Mouse (Mus musculus) embryonic stem cell, embryonic (primary cell): Measurements from ENCODE around the gene Pacs2.

Source experiments
- CTCF ChIA-PET, 4 experiments: fragments of 300-600 bp in 2 of 4; fragments of 350-600 bp in 2 of 4; sonication (Branson Sonifier 250); formaldehyde crosslinking; loops; one replicate each; lab custom pipeline; 2022; ENCODE audit warnings: inconsistent platforms in 2 of 4; lab: Charles Lee
- POLR2A ChIA-PET, 4 experiments: fragments of 300-600 bp in 2 of 4; fragments of 350-600 bp in 2 of 4; sonication (Branson Sonifier 250); formaldehyde crosslinking; loops; one replicate each; lab custom pipeline; 2022; ENCODE audit warnings: antibody characterized with exemption in 4 of 4, inconsistent platforms in 1 of 4; lab: Charles Lee

Pacs2 gene

DNA sequence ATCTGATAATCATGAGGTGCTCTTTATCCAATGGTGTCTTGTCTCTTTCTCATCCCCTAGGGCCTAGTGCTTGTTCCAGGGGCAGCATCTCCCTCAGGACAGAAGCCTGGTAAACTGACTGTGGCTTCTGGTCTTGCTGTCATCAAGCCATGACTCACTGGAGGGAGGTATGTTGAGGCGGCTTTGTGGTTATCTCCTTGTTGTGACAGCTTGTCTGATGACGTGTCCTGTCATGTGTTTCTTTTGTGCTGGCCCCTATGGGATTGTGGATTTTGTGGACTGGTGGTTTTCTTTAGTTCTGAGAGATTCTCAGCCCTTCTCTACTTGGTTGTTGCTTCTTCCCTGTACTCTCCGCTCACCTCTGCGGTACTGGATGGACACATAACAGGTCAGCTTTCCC lies 8.8 kb downstream of the Pacs2 start:
- POLR2A ChIA-PET = interaction anchor here in 1 of 4 experiments (1.3 kb wide), 1 partner anchor 13 kb away, joined by 3 read pairs; no protein-coding TSS in a partner anchor
- CTCF ChIA-PET = interaction anchor here in 1 of 4 experiments (0.6 kb wide), 1 partner anchor 65 kb away, joined by 7 read pairs; no protein-coding TSS in a partner anchor

DNA sequence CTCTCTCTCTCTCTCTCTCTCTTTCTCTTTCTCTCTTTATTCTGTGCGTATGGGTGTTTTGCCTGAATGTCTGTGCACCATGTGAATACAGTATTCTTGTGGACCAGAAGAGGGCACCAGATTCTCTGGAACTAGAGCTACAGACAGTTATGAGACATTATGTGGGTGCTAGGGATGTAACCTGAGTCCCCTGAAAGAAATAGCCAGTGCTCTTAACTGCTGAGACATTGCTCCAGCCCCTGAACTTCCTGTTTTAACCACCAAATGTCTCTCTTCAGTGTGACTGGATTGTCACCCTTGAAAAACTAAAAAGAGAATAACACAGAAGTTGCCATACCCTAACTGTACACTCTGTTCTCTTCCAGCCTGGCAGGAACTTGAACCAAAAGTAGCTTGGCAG lies 12.2 kb downstream of the Pacs2 start:
- CTCF ChIA-PET = interaction anchor here (0.6 to 2.4 kb wide), 12 partner anchors 9 to 1300 kb away, joined by 3 to 10 read pairs (median 3); partner anchors contain the start of genes Tex22 (in 2 of the 4) and Crip2 (in 1 of the 4)

DNA sequence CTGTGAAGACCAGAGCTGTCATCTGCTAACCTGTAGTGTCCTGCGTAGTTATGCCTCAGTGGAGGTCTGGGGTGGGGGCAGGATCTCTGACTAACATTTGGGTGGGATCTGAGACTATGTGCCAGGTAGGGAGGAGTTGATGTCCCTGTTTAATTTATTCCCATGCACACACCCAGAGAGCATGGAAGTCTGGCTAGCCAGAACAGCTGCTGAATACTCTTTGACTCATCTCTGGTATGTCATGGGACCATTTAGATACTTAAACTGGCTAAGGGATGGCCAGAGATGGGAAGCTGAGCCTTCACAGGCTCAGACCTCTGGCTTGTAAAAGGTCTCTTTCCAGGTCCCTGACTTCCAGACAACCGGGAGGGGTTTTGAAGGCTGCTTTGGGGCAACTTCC lies 13.2 kb downstream of the Pacs2 start:
- ChIA-PET POLR2A (interaction anchor here in 2 of 4 experiments (1.1 to 1.3 kb wide), 3 partner anchors 11 to 47 kb away, joined by 3 read pairs; partner anchors contain the start of gene Tex22 (in 1 of the 2)), CTCF (interaction anchor here in 2 of 4 experiments (1.0 to 2.4 kb wide), 5 partner anchors 8 to 128 kb away, joined by 3 to 10 read pairs (median 3); partner anchors contain the start of gene Tex22 (in 1 of the 2))

More for the DNA sequence above, 12.2 kb downstream of the Pacs2 start:
- POLR2A ChIA-PET = interaction anchor here in 2 of 4 experiments (0.7 to 1.8 kb wide), 8 partner anchors 8 to 112 kb away, joined by 3 to 6 read pairs (median 4); partner anchors contain the start of gene Brf1 (in 1 of the 2)

DNA sequence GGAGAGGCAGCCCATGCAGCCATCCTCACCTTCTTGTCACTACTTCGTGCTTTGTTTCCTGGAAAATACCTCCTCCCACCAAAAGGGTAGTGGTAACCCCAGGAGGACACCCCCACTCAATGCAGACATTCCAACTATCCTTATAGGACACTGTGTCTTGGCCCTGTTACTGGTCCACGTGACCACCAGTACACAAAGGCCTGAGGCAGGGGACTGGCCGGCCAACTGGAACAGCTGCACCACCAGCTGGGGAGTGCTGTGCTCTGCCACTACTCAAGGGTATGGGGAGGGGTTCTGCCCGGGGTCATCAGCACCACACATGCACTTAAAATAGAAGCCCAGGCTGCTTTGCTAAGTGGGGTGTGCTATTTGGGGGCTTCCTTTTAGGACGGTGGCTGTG lies 13.8 kb downstream of the Pacs2 start:
- CTCF ChIA-PET = interaction anchor here in 1 of 4 experiments (1.7 to 2.4 kb wide), 2 partner anchors 17 to 46 kb away, joined by 4 to 10 read pairs; partner anchors contain the start of gene Tex22
- POLR2A ChIA-PET = interaction anchor here in 3 of 4 experiments (0.6 to 1.7 kb wide), 7 partner anchors 12 to 76 kb away, joined by 3 to 7 read pairs (median 3); partner anchors contain the start of genes Brf1 (in 1 of the 3) and Tex22 (in 1 of the 3)

DNA sequence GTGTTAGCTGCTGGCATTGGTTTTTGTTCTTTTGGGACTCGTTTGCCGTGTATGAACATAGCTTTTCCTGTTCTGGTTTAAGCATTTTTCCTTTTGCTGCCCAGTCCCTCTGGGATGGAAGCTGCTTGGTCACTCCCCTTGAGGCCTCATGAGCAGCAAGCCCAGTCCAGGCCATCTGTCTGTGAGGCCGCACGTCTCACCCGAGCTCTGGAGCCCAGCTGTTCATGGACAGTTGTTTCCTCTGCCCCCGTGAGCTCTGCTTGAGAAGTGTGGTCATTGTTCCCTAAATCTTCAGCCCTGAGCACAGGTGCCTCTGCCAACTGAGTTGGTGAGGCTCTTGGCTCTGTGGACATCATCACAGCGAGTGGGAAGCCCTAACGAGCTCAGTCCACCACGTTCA lies 14.6 kb downstream of the Pacs2 start:
- CTCF ChIA-PET = interaction anchor here in 3 of 4 experiments (0.8 to 1.7 kb wide), 4 partner anchors 16 to 72 kb away, joined by 3 to 4 read pairs (median 4); partner anchors contain the start of gene Tex22 (in 1 of the 3)
- POLR2A ChIA-PET = interaction anchor here (0.6 to 1.7 kb wide), 11 partner anchors 10 to 76 kb away, joined by 3 to 7 read pairs (median 3); partner anchors contain the start of genes Brf1 (in 1 of the 4) and Tex22 (in 1 of the 4)

DNA sequence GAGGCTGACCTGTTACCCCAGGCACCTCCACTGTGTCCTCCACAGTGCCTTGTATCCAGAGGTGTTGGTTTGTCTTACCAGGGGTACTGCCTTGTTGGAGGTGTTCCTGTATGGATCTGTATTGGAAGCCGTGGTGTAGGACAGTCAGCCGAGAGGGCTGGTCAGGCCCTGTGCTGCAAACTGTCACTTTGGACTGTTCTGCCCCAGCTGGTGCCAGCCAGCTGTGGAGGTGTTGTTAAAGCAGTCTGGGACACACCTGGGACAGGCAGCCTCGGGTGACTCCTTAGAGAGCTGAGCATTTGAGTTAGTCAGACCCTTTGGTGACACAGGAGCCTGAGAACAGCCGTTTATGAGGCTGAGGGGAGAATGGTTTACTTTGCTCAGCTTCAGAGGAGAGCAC lies 15.7 kb downstream of the Pacs2 start:
- ChIA-PET CTCF (interaction anchor here in 2 of 4 experiments (1.2 to 1.7 kb wide), 2 partner anchors 44 to 45 kb away, joined by 3 to 4 read pairs; partner anchors contain the start of gene Tex22 (in 2 of the 2)), POLR2A (no interaction called here)

DNA sequence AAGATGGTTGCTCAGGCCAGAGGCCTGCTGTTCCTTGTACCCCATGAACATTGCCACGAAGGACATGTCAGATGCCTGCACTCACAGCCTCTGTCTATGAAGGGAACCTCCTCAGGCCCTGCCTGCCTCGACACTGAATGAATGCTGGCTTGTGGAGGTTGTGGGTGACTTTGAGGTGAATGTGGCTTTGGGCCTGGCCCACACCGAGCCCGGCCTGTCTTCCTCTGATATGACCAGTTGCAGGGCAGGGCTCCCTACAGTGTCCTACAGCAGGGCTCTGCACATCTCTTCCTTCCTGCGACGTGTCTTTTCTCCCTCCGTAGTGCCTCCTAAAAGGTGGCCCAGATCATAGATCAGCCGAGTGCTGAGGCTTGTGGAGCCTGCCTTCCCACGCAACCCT lies 16.7 kb downstream of the Pacs2 start:
- CTCF ChIA-PET = interaction anchor here in 1 of 4 experiments (1.2 kb wide), 1 partner anchor 43 kb away, joined by 3 read pairs; the partner anchor contains the start of gene Tex22
- POLR2A ChIA-PET = no interaction called here

DNA sequence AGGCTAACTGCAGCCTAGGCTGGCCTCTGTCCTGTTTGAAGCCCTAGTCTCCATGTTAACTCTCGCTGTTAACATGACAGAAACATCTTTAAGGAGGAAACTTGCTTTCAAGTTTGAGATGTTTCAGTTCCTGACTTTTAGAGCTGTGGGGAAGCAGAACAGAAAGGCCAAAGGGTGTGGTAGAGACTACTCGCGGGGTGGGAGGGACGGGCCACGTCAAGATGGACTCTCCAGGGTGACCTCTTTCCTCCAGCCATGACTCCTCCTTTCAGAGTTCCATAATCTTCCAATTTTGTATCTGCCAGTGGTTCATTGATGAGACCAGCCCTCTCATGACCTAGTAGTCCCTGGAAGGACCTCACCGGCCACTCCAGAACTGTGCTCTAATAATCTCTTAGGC lies 17.1 kb downstream of the Pacs2 start:
- ChIA-PET CTCF (no interaction called here), POLR2A (no interaction called here)

DNA sequence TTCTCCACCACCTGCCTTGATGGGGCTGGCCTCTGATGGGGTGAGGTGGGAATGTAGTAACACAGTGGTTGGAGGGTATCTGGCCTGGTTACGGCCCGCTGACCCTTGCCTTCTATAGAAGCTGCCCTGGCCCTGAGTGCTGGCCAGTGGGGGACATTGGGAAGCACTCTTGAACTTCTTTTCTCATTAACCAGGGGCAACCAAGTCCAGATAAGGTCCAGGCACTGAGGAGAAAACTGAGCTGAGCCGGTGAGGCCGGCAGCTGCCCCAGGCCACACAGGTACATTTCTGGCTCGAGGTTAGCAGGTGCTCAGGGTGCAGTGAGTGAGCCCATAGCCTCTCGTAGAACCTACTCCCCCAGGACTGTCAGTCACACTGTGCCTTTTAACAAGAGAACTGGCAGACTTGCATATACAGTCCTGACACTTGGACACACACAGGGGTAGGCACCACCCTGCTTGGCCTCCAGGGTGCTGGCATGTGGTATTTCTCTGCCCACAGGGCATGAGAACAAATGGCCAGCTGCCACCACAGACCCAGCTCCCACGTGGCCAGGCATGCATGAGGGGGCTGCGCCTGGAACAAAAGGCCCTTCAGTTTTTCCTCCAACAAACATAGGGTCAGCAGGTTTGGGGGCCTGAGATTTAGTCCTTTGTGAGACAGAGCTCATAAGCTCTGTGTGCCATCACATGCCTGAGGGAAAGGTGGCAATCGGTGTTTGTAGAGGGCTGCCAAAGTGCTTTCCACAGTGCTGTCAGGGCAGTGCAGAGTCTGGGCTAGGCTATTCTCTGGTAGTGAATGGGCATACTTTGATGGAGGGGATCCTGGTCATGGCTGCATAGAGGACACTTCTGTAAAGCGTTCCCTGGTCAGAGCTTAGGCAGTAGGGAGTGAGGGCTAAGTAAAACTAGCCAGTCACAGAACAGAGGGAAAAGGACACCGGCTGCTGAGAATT lies 18.3 kb downstream of the Pacs2 start:
- ChIA-PET POLR2A (interaction anchor here in 1 of 4 experiments (0.6 kb wide), 1 partner anchor 91 kb away, joined by 3 read pairs; no protein-coding TSS in a partner anchor), CTCF (interaction anchor here in 1 of 4 experiments (0.9 to 1.3 kb wide), 2 partner anchors 40 to 42 kb away, joined by 3 to 4 read pairs; partner anchors contain the start of gene Tex22)

DNA sequence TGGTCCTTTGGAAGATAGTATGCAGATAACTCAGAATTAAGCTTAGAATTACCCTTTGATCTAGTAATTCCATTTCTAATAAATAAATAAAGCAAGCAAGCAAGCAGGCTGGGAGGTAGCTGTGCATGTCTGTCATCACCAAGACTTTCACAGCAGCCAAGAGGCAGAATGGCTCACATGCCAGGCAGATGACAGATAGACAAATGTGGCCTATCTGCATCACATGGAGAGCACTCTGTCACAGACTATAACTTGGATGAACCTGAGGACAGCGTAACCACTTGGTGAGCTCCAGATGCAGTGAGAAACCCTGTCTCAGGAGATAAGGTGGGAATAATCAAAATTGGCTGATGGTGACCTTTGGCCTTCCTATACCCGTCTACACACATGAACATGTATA lies 20.8 kb downstream of the Pacs2 start:
- POLR2A ChIA-PET = interaction anchor here in 2 of 4 experiments (0.6 to 1.9 kb wide), 7 partner anchors 9 to 288 kb away, joined by 3 to 6 read pairs (median 4); no protein-coding TSS in a partner anchor
- CTCF ChIA-PET = interaction anchor here in 2 of 4 experiments (0.9 to 1.0 kb wide), 2 partner anchors 16 to 51 kb away, joined by 3 read pairs; no protein-coding TSS in a partner anchor

DNA sequence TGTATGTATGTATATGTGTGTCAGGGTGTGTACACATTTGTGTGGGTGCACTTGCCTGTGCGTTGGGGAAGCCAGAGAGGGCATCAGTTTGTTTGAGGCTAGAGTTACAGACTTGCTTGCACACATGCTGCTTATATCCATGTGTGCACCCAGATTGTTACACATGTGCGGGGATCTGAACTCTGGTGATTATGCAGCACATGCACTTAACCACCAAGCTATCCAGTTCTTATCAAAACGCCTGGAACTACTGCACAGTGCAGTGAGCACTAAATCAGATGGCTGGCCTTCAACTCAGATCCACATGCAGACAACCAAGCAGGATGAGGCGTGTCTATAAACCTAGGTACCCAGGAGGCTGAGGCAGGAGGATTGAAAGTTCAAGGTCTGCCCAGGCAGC lies 22.7 kb downstream of the Pacs2 start:
- POLR2A ChIA-PET = interaction anchor here in 3 of 4 experiments (0.7 to 1.9 kb wide), 10 partner anchors 11 to 761 kb away, joined by 3 to 6 read pairs (median 4); partner anchors contain the start of gene Tex22 (in 1 of the 3)
- CTCF ChIA-PET = interaction anchor here in 2 of 4 experiments (0.7 to 1.4 kb wide), 2 partner anchors 10 to 109 kb away, joined by 3 to 4 read pairs; no protein-coding TSS in a partner anchor

DNA sequence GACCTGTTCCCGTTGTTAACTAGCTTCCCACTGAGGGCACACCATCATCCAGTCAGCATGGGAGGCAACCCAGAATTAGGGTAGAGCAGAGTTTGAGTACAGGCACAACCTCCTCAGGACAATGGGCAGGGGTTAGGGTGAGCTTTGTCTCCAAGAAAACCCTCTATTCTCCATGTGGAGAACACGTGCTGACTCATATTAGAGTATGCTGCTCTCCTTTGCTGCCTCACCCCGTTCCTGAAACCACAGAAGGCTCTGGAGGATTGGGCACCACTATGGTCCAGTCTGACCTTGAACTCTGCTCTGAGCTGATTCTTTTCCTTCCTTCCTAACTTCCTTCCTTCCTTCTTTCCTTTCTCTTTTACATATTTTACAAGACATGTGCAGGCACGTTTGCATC lies 24.1 kb downstream of the Pacs2 start:
- ChIA-PET POLR2A (interaction anchor here in 1 of 4 experiments (0.7 to 0.9 kb wide), 2 partner anchors 11 to 24 kb away, joined by 3 read pairs; no protein-coding TSS in a partner anchor), CTCF (interaction anchor here in 1 of 4 experiments (1.0 kb wide), 1 partner anchor 150 kb away, joined by 3 read pairs; no protein-coding TSS in a partner anchor)

DNA sequence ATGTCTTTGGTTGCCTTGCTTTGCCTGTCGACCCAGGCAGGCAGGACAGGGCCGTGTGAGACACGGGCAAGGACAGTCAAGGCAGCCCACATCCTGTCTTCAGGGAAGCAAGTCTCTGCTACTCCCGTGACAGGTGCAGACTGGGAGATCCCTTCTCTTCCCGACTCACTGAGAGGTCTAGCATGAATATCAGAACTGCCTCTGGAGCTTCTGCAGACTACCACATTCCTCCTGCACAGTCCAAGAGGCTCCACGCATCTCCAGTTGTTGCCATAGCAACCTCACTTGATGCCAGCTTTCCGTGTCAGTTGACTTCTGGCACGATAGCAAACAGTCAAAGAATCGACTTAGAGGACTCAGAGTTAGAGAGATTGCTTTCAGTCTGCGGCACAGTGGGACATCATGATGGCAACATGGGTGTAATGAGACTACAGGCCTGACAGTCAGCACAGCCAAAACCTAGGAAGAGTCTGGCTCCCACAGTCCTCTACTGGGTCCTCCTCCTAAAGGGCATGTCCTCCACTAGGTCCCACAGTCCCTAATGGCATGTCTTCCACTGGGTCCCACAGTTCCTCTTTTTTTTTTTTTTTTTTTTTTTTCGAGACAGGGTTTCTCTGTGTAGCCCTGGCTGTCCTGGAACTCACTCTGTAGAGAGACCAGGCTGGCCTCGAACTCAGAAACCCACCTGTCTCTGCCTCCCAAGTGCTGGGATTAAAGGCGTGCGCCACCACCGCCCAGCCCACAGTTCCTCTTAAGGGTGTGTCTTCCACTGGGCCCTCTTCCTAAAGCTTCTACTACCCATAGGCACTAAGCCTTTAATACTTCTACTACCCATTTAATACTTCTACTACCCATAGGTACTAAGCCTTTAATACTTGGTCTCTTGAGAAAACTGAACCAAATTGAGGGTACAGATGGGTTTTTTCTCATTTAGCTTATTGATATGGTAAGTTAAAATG lies 27.5 kb downstream of the Pacs2 start:
- CTCF ChIA-PET = interaction anchor here in 1 of 4 experiments (0.8 kb wide), 1 partner anchor 10 kb away, joined by 3 read pairs; no protein-coding TSS in a partner anchor
- POLR2A ChIA-PET = interaction anchor here in 2 of 4 experiments (0.7 to 1.3 kb wide), 3 partner anchors 15 to 242 kb away, joined by 3 to 8 read pairs (median 4); no protein-coding TSS in a partner anchor

DNA sequence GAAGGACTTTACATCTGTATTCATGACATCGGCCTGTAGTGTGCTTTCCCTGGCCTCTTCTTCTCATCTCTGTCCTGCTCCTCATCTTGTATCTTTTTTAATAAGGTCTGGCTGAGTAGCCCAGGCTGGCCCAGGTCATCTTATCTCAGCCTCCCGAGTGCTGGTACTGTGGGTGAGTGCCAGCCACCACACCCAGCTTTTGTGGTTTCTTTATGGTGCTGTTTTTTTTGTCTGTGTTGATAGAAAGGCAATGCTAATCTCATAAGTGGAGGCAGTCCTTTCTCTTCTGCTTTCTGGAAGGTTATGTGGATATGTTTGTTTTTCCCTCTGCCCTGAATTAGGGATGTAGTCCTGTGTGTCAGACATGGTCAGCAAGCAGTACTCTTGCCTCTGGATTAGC lies 28.2 kb downstream of the Pacs2 start:
- CTCF ChIA-PET = interaction anchor here in 1 of 4 experiments (0.8 kb wide), 1 partner anchor 9 kb away, joined by 3 read pairs; no protein-coding TSS in a partner anchor
- POLR2A ChIA-PET = interaction anchor here in 3 of 4 experiments (0.6 to 0.7 kb wide), 3 partner anchors 52 to 242 kb away, joined by 3 to 8 read pairs (median 3); no protein-coding TSS in a partner anchor

DNA sequence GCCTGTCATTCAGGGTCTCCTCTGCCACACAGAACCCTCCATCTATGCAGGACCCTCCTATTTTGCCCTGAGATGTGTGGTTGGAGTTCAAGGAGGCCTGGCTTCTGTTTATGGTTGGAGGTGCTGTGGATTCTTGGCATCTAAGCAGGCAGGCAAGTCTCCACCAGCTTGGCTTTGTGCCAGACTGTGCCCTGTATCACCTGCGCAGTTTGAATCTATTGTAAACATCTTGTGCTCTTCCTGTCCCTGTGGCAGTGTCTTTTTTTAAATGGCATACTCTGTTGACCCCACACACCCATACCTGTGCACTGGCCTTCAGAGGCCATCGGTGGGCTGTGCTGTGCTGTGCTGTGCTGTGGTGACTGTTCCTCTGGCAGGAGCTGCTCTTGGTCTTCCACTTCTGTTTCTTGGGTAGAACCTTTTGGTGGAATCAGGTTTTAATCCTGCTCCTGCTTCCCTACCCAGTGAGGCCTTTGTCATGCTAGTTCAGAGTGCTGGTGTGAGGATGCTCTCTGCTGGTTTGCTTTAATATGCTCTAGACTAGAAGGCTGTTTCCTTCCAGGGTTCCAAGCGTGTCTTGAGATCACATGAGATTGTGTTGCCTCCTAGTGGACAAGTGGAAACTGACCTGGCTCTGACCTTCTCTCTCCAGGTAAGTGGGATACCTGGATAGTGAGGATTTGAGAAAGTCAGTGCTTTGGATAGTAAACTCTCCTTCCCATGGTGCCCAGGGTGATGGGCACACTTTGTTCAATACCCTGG lies 30.8 kb downstream of the Pacs2 start:
- ChIA-PET POLR2A (no interaction called here), CTCF (interaction anchor here in 2 of 4 experiments (0.6 to 1.1 kb wide), 4 partner anchors 16 to 193 kb away, joined by 3 to 6 read pairs (median 4); partner anchors contain the start of gene Jag2 (in 1 of the 2))
